Mouse (Mus musculus) neural tube, embryonic 13.5 days (tissue): ENCODE measurements around the gene Rrh. TPM values are rescaled to one million over a fixed set of nuclear protein-coding genes. Genes with fewer than 3 reads are reported as not detected.
"Not testable (repeated sequence)": the region's sequence is repeated elsewhere in the genome, so short reads cannot be mapped to it uniquely, and the experiment has no call there.

Experiments used
- ATAC-seq: fragments of 200-750 bp; cut with Nextera tagmentation; 2 replicates; pipeline ENCODE4 v1.8.0; 2017; ENCODE audit warnings: low read depth, mild to moderate bottlenecking, moderate TSS enrichment, moderate library complexity
- H3K27ac ChIP-seq: fragments of 300-500 bp; sonication (generic); replicated peaks from 2 replicates; pipeline ENCODE4 v1.5.1; 2015; ENCODE audit warnings: moderate library complexity, mild to moderate bottlenecking, inconsistent platforms
- H3K27me3 ChIP-seq: fragments of 300-500 bp; sonication (generic); 2 replicates; pipeline ENCODE4 v1.6.1; 2015; ENCODE audit warnings: mild to moderate bottlenecking, inconsistent platforms
- H3K36me3 ChIP-seq: fragments of 300-500 bp; sonication (generic); 2 replicates; pipeline ENCODE4 v1.6.1; 2015; ENCODE audit warnings: mild to moderate bottlenecking, inconsistent platforms
- H3K4me1 ChIP-seq: fragments of 300-500 bp; sonication (generic); replicated peaks from 2 replicates; pipeline ENCODE4 v1.6.1; 2015; ENCODE audit warnings: inconsistent platforms
- H3K4me2 ChIP-seq: fragments of 300-500 bp; sonication (generic); 2 replicates; pipeline ENCODE4 v1.6.1; 2015; ENCODE audit warnings: inconsistent platforms, mild to moderate bottlenecking, moderate library complexity
- H3K4me3 ChIP-seq: fragments of 300-500 bp; sonication (generic); 2 replicates; pipeline ENCODE4 v1.5.1; 2015; ENCODE audit warnings: mild to moderate bottlenecking, inconsistent platforms
- H3K9ac ChIP-seq: fragments of 300-500 bp; sonication (generic); 2 replicates; pipeline ENCODE4 v1.6.1; 2015; ENCODE audit warnings: moderate library complexity, mild to moderate bottlenecking, inconsistent platforms
- H3K9me3 ChIP-seq: fragments of 300-500 bp; sonication (generic); 2 replicates; pipeline ENCODE4 v1.6.1; 2016; ENCODE audit warnings: inconsistent platforms
- WGBS: fragments of 180-500 bp; shearing (Covaris S2); methylation state at CpG from one replicate; pipeline ENCODE4 v1.1.7; 2015; 5-methylcytosine and 5-hydroxymethylcytosine counted together
- polyA plus RNA-seq: library from polyadenylated mRNA; unstranded; fragments of >200 nt; fragmentation: Nextera tagmentation; extraction: Ambion mirVana; gene quantifications from 2 replicates; pipeline ENCODE4 v1.2.1, GENCODE M21; 2015

Gene Rrh
- polyA plus RNA-seq, 1 experiment from 2014 or later = 0.25 TPM

GRCm38 (mm10) chr3:129771210-129771609 lies 51.2 kb downstream of the Rrh start:
- no peak overlapping the region for H3K4me2 ChIP-seq
- 87% methylated on average over 6 of the region's 6 CpGs for WGBS
- no peaks in the 10 kb centered on the region for H3K4me1 ChIP-seq
- H3K9ac ChIP-seq = no peak overlapping the region
- H3K27ac ChIP-seq = no peak overlapping the region
- no peak overlapping the region for H3K4me3 ChIP-seq
- no peaks in the 10 kb centered on the region for H3K9me3 ChIP-seq
- no peaks in the 10 kb centered on the region for H3K36me3 ChIP-seq
- no peaks in the 10 kb centered on the region for H3K27me3 ChIP-seq
- ATAC-seq = no peak

- Histone ChIP-seq H3K9ac (no peak overlapping the region), H3K27ac (no peak overlapping the region), H3K9me3 (peaks cover 6% of the 10 kb centered on the region; the same call in 1 of the 2 replicates), H3K36me3 (no peaks in the 10 kb centered on the region), H3K27me3 (no peaks in the 10 kb centered on the region), H3K4me3 (no peak overlapping the region), H3K4me2 (no peak overlapping the region), H3K4me1 (no peaks in the 10 kb centered on the region)
- WGBS = 87% methylated on average over 10 of the region's 10 CpGs
- ATAC-seq = no peak
These were observed 55.2 kb downstream of the Rrh start for GRCm38 (mm10) chr3:129766971-129767794.

- Histone ChIP-seq H3K9me3 (peaks cover 6% of the 10 kb centered on the region; the same call in 1 of the 2 replicates), H3K9ac (no peak overlapping the region), H3K4me2 (no peak overlapping the region), H3K27me3 (no peaks in the 10 kb centered on the region), H3K36me3 (no peaks in the 10 kb centered on the region), H3K27ac (no peak overlapping the region), H3K4me1 (no peaks in the 10 kb centered on the region), H3K4me3 (no peak overlapping the region)
- WGBS = 82% methylated on average over 4 of the region's 4 CpGs
- no peak for ATAC-seq
These were observed 56.3 kb downstream of the Rrh start for GRCm38 (mm10) chr3:129766106-129766505.

GRCm38 (mm10) chr3:129757599-129757998 lies 64.8 kb downstream of the Rrh start:
- not testable (repeated sequence) for H3K27ac ChIP-seq, ATAC-seq, H3K9ac ChIP-seq, H3K36me3 ChIP-seq, H3K4me2 ChIP-seq, H3K4me3 ChIP-seq
- peaks cover 11% of the 10 kb centered on the region; the same call in 1 of the 2 replicates for H3K27me3 ChIP-seq
- peaks cover 14% of the 10 kb centered on the region for H3K4me1 ChIP-seq
- 88% methylated on average over 1 of the region's 1 CpGs for WGBS
- H3K9me3 ChIP-seq = peaks cover 12% of the 10 kb centered on the region; the same call in 1 of the 2 replicates

- H3K4me2 ChIP-seq = peak within 1 kb of the TSS; percentile 51
- 12% methylated on average over 20 of the region's 20 CpGs for WGBS
- H3K27me3 ChIP-seq = peaks cover 11% of the 10 kb centered on the region; the same call in 1 of the 2 replicates
- peaks cover 11% of the 10 kb centered on the region; the same call in 1 of the 2 replicates for H3K9me3 ChIP-seq
- no peaks in the 10 kb centered on the region for H3K36me3 ChIP-seq
- peak within 1 kb of the TSS; percentile 22 for H3K4me3 ChIP-seq
- peak within 1 kb of the TSS; percentile 31 for H3K9ac ChIP-seq
- ATAC-seq = no peak
- H3K4me1 ChIP-seq = peaks cover 14% of the 10 kb centered on the region
- H3K27ac ChIP-seq = no peak within 1 kb of the TSS
These were observed 67.5 kb downstream of the Rrh start, which contains the start of gene Egf for GRCm38 (mm10) chr3:129754650-129755604. Gene Egf, minus strand, starts transcription at chr3:129755316.

Other genes starting within 250 kb of the Rrh start
- 1.8 and 3.2 TPM in 2 replicates for gene Egf, start 67.3 kb downstream of the Rrh start, polyA plus RNA-seq
- not detected in 2 replicates for gene Lrit3, start 18.6 kb downstream of the Rrh start, polyA plus RNA-seq
- gene Gar1, start 8.8 kb upstream of the Rrh start, polyA plus RNA-seq = 43.7 and 48.6 TPM in 2 replicates
- gene Cfi, start 13.3 kb upstream of the Rrh start, polyA plus RNA-seq = 0.53 and 0.69 TPM in 2 replicates
- gene Pla2g12a, start 56.0 kb upstream of the Rrh start, polyA plus RNA-seq = 30.2 and 31.0 TPM in 2 replicates
- gene Casp6, start 78.8 kb upstream of the Rrh start, polyA plus RNA-seq = 36.9 and 37.8 TPM in 2 replicates
- gene Mcub, start 147.6 kb upstream of the Rrh start, polyA plus RNA-seq = 4.3 and 7.4 TPM in 2 replicates
- gene Sec24b, start 239.0 kb upstream of the Rrh start, polyA plus RNA-seq = 31.4 and 34.1 TPM in 2 replicates